Mouse (Mus musculus) limb, embryonic 14.5 days (tissue): ENCODE data around the gene Magi1. TPM values are rescaled to one million over a fixed set of nuclear protein-coding genes. Genes with fewer than 3 reads are reported as not detected.

ENCODE experiments used
- ATAC-seq: fragments of 200-750 bp; cut with Nextera tagmentation; 2 replicates; pipeline ENCODE4 v1.8.0; 2017; ENCODE audit warnings: low read depth, moderate number of reproducible peaks, moderate TSS enrichment; ENCODE audit not compliant: low FRiP score
- DNase-seq: peaks from one replicate; pipeline ENCODE4 v3.0.0-alpha.2; 2015; ENCODE audit warnings: low spot score
- H3K27ac ChIP-seq: fragments of 300-500 bp; sonication (generic); replicated peaks from 2 replicates; pipeline ENCODE4 v1.5.1; 2014; ENCODE audit warnings: low read depth, mild to moderate bottlenecking, low read length, moderate library complexity, mixed read lengths
- H3K27me3 ChIP-seq: fragments of 300-500 bp; sonication (generic); 2 replicates; pipeline ENCODE4 v1.6.1; 2014; ENCODE audit warnings: low read length, mixed read lengths; ENCODE audit not compliant: control insufficient read depth, insufficient read depth
- H3K36me3 ChIP-seq: fragments of 300-500 bp; sonication (generic); 2 replicates; pipeline ENCODE4 v1.6.1; 2014; ENCODE audit warnings: mild to moderate bottlenecking, low read length, moderate library complexity, mixed read lengths; ENCODE audit not compliant: control insufficient read depth, insufficient read depth
- H3K4me1 ChIP-seq: fragments of 300-500 bp; sonication (generic); 2 replicates; pipeline ENCODE4 v1.6.1; 2014; ENCODE audit warnings: antibody characterized with exemption, low read length, mixed read lengths; ENCODE audit not compliant: control insufficient read depth, insufficient read depth
- H3K4me2 ChIP-seq: fragments of 300-500 bp; sonication (generic); replicated peaks from 2 replicates; pipeline ENCODE4 v1.6.1; 2014; ENCODE audit warnings: low read depth, mild to moderate bottlenecking, low read length, moderate library complexity; ENCODE audit not compliant: severe bottlenecking
- H3K4me3 ChIP-seq: fragments of 300-500 bp; sonication (generic); replicated peaks from 2 replicates; pipeline ENCODE4 v1.5.1; 2014; ENCODE audit warnings: low read length
- H3K9ac ChIP-seq: fragments of 300-500 bp; sonication (generic); 2 replicates; pipeline ENCODE4 v1.6.1; 2014; ENCODE audit warnings: mild to moderate bottlenecking, low read depth, low read length, moderate library complexity; ENCODE audit not compliant: severe bottlenecking
- H3K9me3 ChIP-seq: fragments of 300-500 bp; sonication (generic); 2 replicates; pipeline ENCODE4 v1.6.1; 2016; ENCODE audit warnings: low read length; ENCODE audit not compliant: control insufficient read depth
- POLR2A ChIP-seq: fragments of 200-500 bp; IDR thresholded peaks from 2 replicates; pipeline ENCODE4 v1.8.0; 2012; ENCODE audit warnings: inconsistent platforms, mild to moderate bottlenecking, moderate library complexity, borderline replicate concordance; ENCODE audit not compliant: insufficient read depth, insufficient read length; ENCODE audit errors: extremely low read depth
- WGBS: fragments of 180-500 bp; shearing (Covaris S2); extraction: QIAGEN DNeasy Blood & Tissue Kit; methylation state at CpG from one replicate; pipeline ENCODE4 v1.1.7; 2014; 5-methylcytosine and 5-hydroxymethylcytosine counted together
- polyA plus RNA-seq, 2 experiments: library from polyadenylated mRNA; depleted of rRNA in 1 of 2; stranded (reverse) in 1 of 2; unstranded in 1 of 2; fragments of >200 nt; fragmentation: Nextera tagmentation in 1 of 2; extraction: Ambion mirVana in 1 of 2; gene quantifications; 2 replicates each; pipeline versions ENCODE4 v1.2.1 to v1.2.3; 2012 to 2014

The Magi1 gene
- polyA plus RNA-seq, 2 experiments = 9.7 to 15.0 TPM

DNA sequence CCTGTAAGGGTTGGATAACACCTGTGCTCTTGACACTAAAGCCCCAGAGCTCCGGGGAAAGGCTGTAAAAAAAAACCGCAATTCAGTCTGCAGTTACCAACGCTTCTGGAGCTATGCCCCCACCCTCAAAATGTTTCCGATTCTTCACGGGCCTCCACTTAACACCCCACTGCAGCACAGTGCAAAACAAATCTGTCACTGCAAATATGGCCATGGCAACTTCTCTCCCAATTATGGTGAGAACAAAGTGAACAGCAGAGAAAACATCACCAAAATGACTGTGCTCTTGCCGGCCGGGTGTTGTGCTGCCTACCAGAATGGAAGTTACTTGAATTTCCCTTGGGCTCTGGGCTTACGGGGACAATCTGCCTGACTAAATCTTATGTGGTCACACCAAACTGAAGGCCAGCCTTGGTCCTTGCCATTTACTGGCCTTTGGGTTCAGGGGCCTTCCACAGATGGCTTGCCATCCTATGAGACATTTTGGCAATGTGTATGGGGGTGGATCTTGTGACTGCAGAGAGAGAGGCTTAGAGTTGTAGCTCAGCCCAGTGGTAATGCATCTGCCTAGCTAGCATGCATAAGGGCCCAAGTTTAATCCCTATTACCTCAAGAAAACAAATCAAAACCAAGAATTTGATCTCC is 286.8 kb downstream of the Magi1 start:
- no peaks in the 10 kb centered on the region for H3K27me3 ChIP-seq
- H3K4me1 ChIP-seq = peaks cover 10% of the 10 kb centered on the region; the same call in 1 of the 2 replicates
- H3K9ac ChIP-seq = no peak overlapping the region
- no peak overlapping the region for H3K27ac ChIP-seq
- 38% methylated on average over 8 of the region's 8 CpGs for WGBS
- DNase-seq (no peak), ATAC-seq (no peak)
- H3K4me2 ChIP-seq = no peak overlapping the region
- no peak overlapping the region for H3K4me3 ChIP-seq
- no peaks in the 10 kb centered on the region for H3K9me3 ChIP-seq
- no peak for TF ChIP-seq POLR2A
- H3K36me3 ChIP-seq = no peaks in the 10 kb centered on the region

DNA sequence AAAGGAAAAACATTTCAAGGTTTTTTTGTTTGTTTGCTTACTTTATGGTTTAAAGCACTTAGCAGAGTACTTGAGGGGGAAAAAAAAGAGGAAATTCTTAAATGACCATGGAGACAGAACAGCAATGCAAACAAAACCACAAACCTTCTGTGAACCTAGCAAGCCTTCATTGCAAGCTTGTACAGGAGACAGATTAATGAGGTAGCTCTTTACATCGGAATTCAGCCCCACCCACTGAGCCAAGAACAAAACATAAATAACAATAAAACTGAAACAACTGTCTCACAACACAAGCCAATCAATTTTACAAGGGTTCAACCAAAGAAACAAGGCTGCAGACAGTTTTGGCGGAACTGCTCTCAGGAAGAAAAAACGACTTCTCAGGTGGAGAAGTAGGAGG is 296.2 kb downstream of the Magi1 start:
- Histone ChIP-seq H3K4me1 (0 out of 2 replicates have a peak, but pooled peaks cover 4% of the 10 kb centered on the region), H3K9ac (no peak overlapping the region), H3K27me3 (no peaks in the 10 kb centered on the region), H3K9me3 (no peaks in the 10 kb centered on the region), H3K4me3 (no peak overlapping the region), H3K36me3 (no peaks in the 10 kb centered on the region), H3K4me2 (no peak overlapping the region), H3K27ac (no peak overlapping the region)
- WGBS = 23% methylated on average over 3 of the region's 3 CpGs
- no peak for TF ChIP-seq POLR2A
- DNase-seq (no peak), ATAC-seq (no peak)

GRCm38 (mm10) chr6:93985111-93985510 is 298.6 kb downstream of the Magi1 start:
- Histone ChIP-seq H3K27me3 (no peaks in the 10 kb centered on the region), H3K4me3 (no peak overlapping the region), H3K4me1 (peaks cover 10% of the 10 kb centered on the region; the same call in 1 of the 2 replicates), H3K36me3 (no peaks in the 10 kb centered on the region), H3K27ac (no peak overlapping the region), H3K4me2 (no peak overlapping the region), H3K9ac (no peak overlapping the region), H3K9me3 (no peaks in the 10 kb centered on the region)
- ATAC-seq (no peak), DNase-seq (no peak)
- no peak for TF ChIP-seq POLR2A
- 61% methylated on average over 9 of the region's 9 CpGs for WGBS

DNA sequence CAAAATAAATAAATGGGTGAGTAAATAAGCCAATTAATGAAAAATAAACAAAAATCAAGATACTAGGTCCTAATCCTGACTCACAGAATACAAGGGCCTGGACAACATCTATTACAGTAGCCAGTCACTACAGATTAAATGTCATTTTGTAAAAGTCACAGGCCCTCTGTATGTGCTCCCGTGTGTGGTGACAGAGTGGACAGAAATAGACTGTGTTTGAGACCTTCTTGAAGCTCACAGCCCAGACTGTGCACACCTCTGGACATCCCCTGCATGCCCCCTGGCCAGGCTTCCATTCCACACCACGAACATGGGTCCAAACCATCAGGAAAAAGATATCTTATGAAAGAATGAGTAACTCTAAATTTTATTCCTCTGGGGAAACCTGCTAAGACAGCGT is 300.2 kb downstream of the Magi1 start:
- Histone ChIP-seq H3K36me3 (no peaks in the 10 kb centered on the region), H3K9me3 (no peaks in the 10 kb centered on the region), H3K27ac (no peak overlapping the region), H3K4me2 (no peak overlapping the region), H3K27me3 (no peaks in the 10 kb centered on the region), H3K9ac (no peak overlapping the region), H3K4me3 (no peak overlapping the region), H3K4me1 (peaks cover 10% of the 10 kb centered on the region; the same call in 1 of the 2 replicates)
- ATAC-seq (no peak), DNase-seq (no peak)
- WGBS = 83% methylated on average over 3 of the region's 3 CpGs
- no peak for TF ChIP-seq POLR2A

- DNase-seq = no peak
- Histone ChIP-seq H3K27ac (no peak overlapping the region), H3K9ac (no peak overlapping the region), H3K4me1 (peaks cover 6% of the 10 kb centered on the region; the same call in 1 of the 2 replicates), H3K9me3 (no peaks in the 10 kb centered on the region), H3K4me2 (no peak overlapping the region), H3K36me3 (no peaks in the 10 kb centered on the region), H3K4me3 (no peak overlapping the region), H3K27me3 (no peaks in the 10 kb centered on the region)
- ATAC-seq = no peak; the same call in 1 of the 2 replicates
- no peak for TF ChIP-seq POLR2A
- WGBS = 45% methylated on average over 8 of the region's 8 CpGs
Observed at GRCm38 (mm10) chr6:93981211-93981610, 302.5 kb downstream of the Magi1 start.
